Mouse (Mus musculus): ENCODE results near the gene Gpld1.

The Gpld1 gene

GRCm38 (mm10) chr13:24942512-24943282 is at the start of gene Gpld1:
Gene Gpld1 (plus strand): TSS chr13:24943152.
- no peak for DNase-seq

GRCm38 (mm10) chr13:24893880-24894279 is 49.1 kb upstream of the Gpld1 start:
- DNase-seq: no peak

GRCm38 (mm10) chr13:24901916-24902315 is 41.0 kb upstream of the Gpld1 start:
- no peak for DNase-seq

- no peak for DNase-seq
Observed at GRCm38 (mm10) chr13:24903412-24903811, 39.5 kb upstream of the Gpld1 start.

GRCm38 (mm10) chr13:24905422-24905821 is 37.5 kb upstream of the Gpld1 start:
- DNase-seq: no peak

- no peak for DNase-seq
Observed at GRCm38 (mm10) chr13:24906831-24907570, 36.0 kb upstream of the Gpld1 start.

GRCm38 (mm10) chr13:24909112-24909511 is 33.8 kb upstream of the Gpld1 start:
- no peak for DNase-seq

- no peak for DNase-seq
Observed at GRCm38 (mm10) chr13:24913576-24913975, 29.4 kb upstream of the Gpld1 start.

- no peak for DNase-seq
Observed at GRCm38 (mm10) chr13:24914915-24915314, 28.0 kb upstream of the Gpld1 start.

- DNase-seq: no peak
Observed at GRCm38 (mm10) chr13:24915831-24916230, 27.1 kb upstream of the Gpld1 start.

GRCm38 (mm10) chr13:24920333-24920977 is 22.5 kb upstream of the Gpld1 start:
- DNase-seq: peak in 1 of 2 experiments; percentile 33

GRCm38 (mm10) chr13:24921281-24921680 is 21.7 kb upstream of the Gpld1 start:
- peak; percentile 5 to 7 for DNase-seq

GRCm38 (mm10) chr13:24923991-24924390 is 19.0 kb upstream of the Gpld1 start:
- no peak for DNase-seq

GRCm38 (mm10) chr13:24930591-24930990 is 12.4 kb upstream of the Gpld1 start:
- DNase-seq: no peak

- no peak for DNase-seq
Observed at GRCm38 (mm10) chr13:24933199-24933598, 9.8 kb upstream of the Gpld1 start.

GRCm38 (mm10) chr13:24936772-24937107 is 6.2 kb upstream of the Gpld1 start:
- no peak for DNase-seq

- peak; percentile 18 to 30 for DNase-seq
Observed at GRCm38 (mm10) chr13:24937108-24937838, 5.7 kb upstream of the Gpld1 start, which contains the start of gene Aldh5a1. Gene Aldh5a1 (minus strand): TSS chr13:24937661.

GRCm38 (mm10) chr13:24937839-24938166 is 5.1 kb upstream of the Gpld1 start:
- DNase-seq: no peak

- DNase-seq: peak; percentile 6 to 17
Observed at GRCm38 (mm10) chr13:24938683-24939082, 4.3 kb upstream of the Gpld1 start.

- no peak for DNase-seq
Observed at GRCm38 (mm10) chr13:24939472-24939871, 3.5 kb upstream of the Gpld1 start.

GRCm38 (mm10) chr13:24943303-24943702 is 351 bp downstream of the Gpld1 start:
- no peak for DNase-seq

- no peak for DNase-seq
Observed at GRCm38 (mm10) chr13:24945567-24945966, 2.6 kb downstream of the Gpld1 start.

- no peak for DNase-seq
Observed at GRCm38 (mm10) chr13:24947158-24947557, 4.2 kb downstream of the Gpld1 start.
